Mouse (Mus musculus): ENCODE data around the gene Inppl1. TPM values are rescaled to one million over a fixed set of nuclear protein-coding genes. Genes with fewer than 3 reads are reported as not detected.

The Inppl1 gene
- polyA plus RNA-seq, 1 experiment from 2014 or later = 44.6 TPM

GRCm38 (mm10) chr7:101866491-101867265 is 28.6 kb upstream of the Inppl1 start:
- Histone ChIP-seq H3K27me3 (no peaks in the 10 kb centered on the region), H3K4me2 (no peak overlapping the region), H3K36me3 (no peaks in the 10 kb centered on the region), H3K4me1 (no peaks in the 10 kb centered on the region), H3K4me3 (no peak overlapping the region), H3K9ac (no peak overlapping the region), H3K27ac (no peak overlapping the region), H3K9me3 (no peaks in the 10 kb centered on the region)
- ATAC-seq (ENCODE audit: insufficient number of reproducible peaks, insufficient read depth, low FRiP score, low TSS enrichment, low read depth) = no peak
- WGBS = 82% methylated on average over 11 of the region's 11 CpGs

GRCm38 (mm10) chr7:101863415-101863814 is 25.4 kb upstream of the Inppl1 start, which contains the start of gene Anapc15:
Gene Anapc15, plus strand, starts transcription at chr7:101863715.
- no peaks in the 10 kb centered on the region for H3K4me1 ChIP-seq
- no peaks in the 10 kb centered on the region for H3K9me3 ChIP-seq
- H3K4me3 ChIP-seq = no peak within 1 kb of the TSS
- H3K36me3 ChIP-seq = no peaks in the 10 kb centered on the region
- 69% methylated on average over 3 of the region's 3 CpGs for WGBS
- H3K4me2 ChIP-seq = no peak within 1 kb of the TSS
- ATAC-seq (ENCODE audit: insufficient number of reproducible peaks, insufficient read depth, low FRiP score, low TSS enrichment, low read depth) = no peak
- H3K27ac ChIP-seq = no peak within 1 kb of the TSS
- no peaks in the 10 kb centered on the region for H3K27me3 ChIP-seq
- H3K9ac ChIP-seq = no peak within 1 kb of the TSS

GRCm38 (mm10) chr7:101862291-101862690 is 24.3 kb upstream of the Inppl1 start:
- 83% methylated on average over 3 of the region's 3 CpGs for WGBS
- H3K4me3 ChIP-seq = no peak overlapping the region
- no peak overlapping the region for H3K4me2 ChIP-seq
- H3K9me3 ChIP-seq = no peaks in the 10 kb centered on the region
- no peaks in the 10 kb centered on the region for H3K4me1 ChIP-seq
- no peak overlapping the region for H3K9ac ChIP-seq
- no peak for ATAC-seq (ENCODE audit: insufficient number of reproducible peaks, insufficient read depth, low FRiP score, low TSS enrichment, low read depth)
- no peaks in the 10 kb centered on the region for H3K36me3 ChIP-seq
- no peak overlapping the region for H3K27ac ChIP-seq
- H3K27me3 ChIP-seq = no peaks in the 10 kb centered on the region

GRCm38 (mm10) chr7:101860978-101861377 is 22.9 kb upstream of the Inppl1 start:
- no peak overlapping the region for H3K9ac ChIP-seq
- no peaks in the 10 kb centered on the region for H3K36me3 ChIP-seq
- H3K4me3 ChIP-seq = no peak overlapping the region
- no peak overlapping the region for H3K4me2 ChIP-seq
- no peak overlapping the region for H3K27ac ChIP-seq
- ATAC-seq (ENCODE audit: insufficient number of reproducible peaks, insufficient read depth, low FRiP score, low TSS enrichment, low read depth) = no peak
- no peaks in the 10 kb centered on the region for H3K4me1 ChIP-seq
- H3K27me3 ChIP-seq = no peaks in the 10 kb centered on the region
- H3K9me3 ChIP-seq = no peaks in the 10 kb centered on the region

- no peak overlapping the region for H3K9ac ChIP-seq
- H3K27ac ChIP-seq = no peak overlapping the region
- H3K9me3 ChIP-seq = no peaks in the 10 kb centered on the region
- no peak overlapping the region for H3K4me3 ChIP-seq
- no peaks in the 10 kb centered on the region for H3K27me3 ChIP-seq
- H3K4me2 ChIP-seq = no peak overlapping the region
- no peaks in the 10 kb centered on the region for H3K4me1 ChIP-seq
- H3K36me3 ChIP-seq = no peaks in the 10 kb centered on the region
- WGBS = 86% methylated on average over 9 of the region's 9 CpGs
- ATAC-seq (ENCODE audit: insufficient number of reproducible peaks, insufficient read depth, low FRiP score, low TSS enrichment, low read depth) = peak; percentile 59; the same call in 1 of the 2 replicates
Measured at GRCm38 (mm10) chr7:101858362-101858761, 20.3 kb upstream of the Inppl1 start.

GRCm38 (mm10) chr7:101857094-101857493 is 19.1 kb upstream of the Inppl1 start, which contains the start of gene Folr2:
Gene Folr2, minus strand, starts transcription at chr7:101857194.
- Histone ChIP-seq H3K9ac (no peak within 1 kb of the TSS), H3K27ac (no peak within 1 kb of the TSS), H3K4me2 (no peak within 1 kb of the TSS), H3K9me3 (no peaks in the 10 kb centered on the region), H3K36me3 (no peaks in the 10 kb centered on the region), H3K27me3 (no peaks in the 10 kb centered on the region), H3K4me3 (no peak within 1 kb of the TSS), H3K4me1 (no peaks in the 10 kb centered on the region)
- ATAC-seq (ENCODE audit: insufficient number of reproducible peaks, insufficient read depth, low FRiP score, low TSS enrichment, low read depth) = no peak
- 88% methylated on average over 4 of the region's 4 CpGs for WGBS

DNA sequence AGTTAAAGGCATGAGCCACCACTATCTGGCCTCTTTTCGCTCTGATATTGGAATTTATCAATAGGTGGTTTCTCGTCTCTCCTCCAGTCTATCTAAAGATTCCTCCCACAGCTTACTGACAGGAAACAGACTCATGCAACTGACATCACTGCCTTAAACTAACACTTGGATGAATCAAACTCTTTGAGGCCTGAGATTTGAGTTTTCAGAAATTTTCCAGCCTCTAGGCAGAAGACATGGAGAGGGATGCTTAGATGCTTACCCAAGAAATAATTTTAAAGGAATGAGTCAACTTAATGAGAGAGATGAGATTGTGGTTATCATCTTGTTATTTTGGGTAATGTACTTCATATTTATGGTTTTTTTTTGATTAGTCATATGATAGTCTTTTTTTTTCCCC is 15.8 kb upstream of the Inppl1 start:
- Histone ChIP-seq H3K27me3 (no peaks in the 10 kb centered on the region), H3K4me1 (no peaks in the 10 kb centered on the region), H3K4me2 (no peak overlapping the region), H3K4me3 (no peak overlapping the region), H3K36me3 (no peaks in the 10 kb centered on the region), H3K27ac (no peak overlapping the region), H3K9ac (no peak overlapping the region), H3K9me3 (no peaks in the 10 kb centered on the region)
- WGBS = 81% methylated on average over 2 of the region's 2 CpGs
- no peak for ATAC-seq (ENCODE audit: insufficient number of reproducible peaks, insufficient read depth, low FRiP score, low TSS enrichment, low read depth)

GRCm38 (mm10) chr7:101852846-101853245 is 14.8 kb upstream of the Inppl1 start:
- Histone ChIP-seq H3K9me3 (no peaks in the 10 kb centered on the region), H3K9ac (no peak overlapping the region), H3K27ac (no peak overlapping the region), H3K36me3 (no peaks in the 10 kb centered on the region), H3K4me1 (no peaks in the 10 kb centered on the region), H3K4me3 (no peak overlapping the region), H3K4me2 (no peak overlapping the region), H3K27me3 (no peaks in the 10 kb centered on the region)
- 87% methylated on average over 6 of the region's 6 CpGs for WGBS
- ATAC-seq (ENCODE audit: insufficient number of reproducible peaks, insufficient read depth, low FRiP score, low TSS enrichment, low read depth) = no peak

DNA sequence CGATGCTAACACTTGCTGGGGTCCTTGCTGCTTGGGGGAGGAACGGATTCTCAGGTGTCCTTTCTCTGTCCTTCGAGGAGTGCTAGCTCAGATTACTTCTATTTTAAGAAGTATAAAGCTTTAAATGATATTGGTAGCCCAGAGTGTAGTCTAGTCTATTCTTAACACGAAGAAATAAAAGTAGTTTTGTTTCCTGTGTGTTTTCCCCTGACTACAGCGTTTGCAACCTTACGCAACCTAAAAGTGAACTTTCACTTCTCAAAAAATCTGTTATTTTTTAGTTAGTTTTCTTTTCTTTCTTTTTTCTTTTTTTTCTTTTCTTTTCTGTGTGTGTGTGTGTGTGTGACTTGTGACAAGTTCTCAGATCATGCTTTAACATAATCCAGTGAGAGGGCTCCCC is 13.7 kb upstream of the Inppl1 start:
- no peak overlapping the region for H3K27ac ChIP-seq
- WGBS = 76% methylated on average over 6 of the region's 6 CpGs

GRCm38 (mm10) chr7:101847934-101848333 is 9.9 kb upstream of the Inppl1 start:
- no peak overlapping the region for H3K9ac ChIP-seq
- H3K4me1 ChIP-seq = no peaks in the 10 kb centered on the region
- H3K4me3 ChIP-seq = no peak overlapping the region
- no peaks in the 10 kb centered on the region for H3K27me3 ChIP-seq
- WGBS = 97% methylated on average over 1 of the region's 1 CpGs
- no peak for ATAC-seq (ENCODE audit: insufficient number of reproducible peaks, insufficient read depth, low FRiP score, low TSS enrichment, low read depth)
- no peaks in the 10 kb centered on the region for H3K9me3 ChIP-seq
- H3K4me2 ChIP-seq = no peak overlapping the region
- H3K27ac ChIP-seq = no peak overlapping the region
- H3K36me3 ChIP-seq = no peaks in the 10 kb centered on the region

More for the DNA sequence above, 13.7 kb upstream of the Inppl1 start:
- Histone ChIP-seq H3K36me3 (no peaks in the 10 kb centered on the region), H3K27me3 (no peaks in the 10 kb centered on the region), H3K4me3 (no peak overlapping the region), H3K9ac (no peak overlapping the region), H3K9me3 (no peaks in the 10 kb centered on the region), H3K4me1 (no peaks in the 10 kb centered on the region), H3K4me2 (no peak overlapping the region)
- no peak for ATAC-seq (ENCODE audit: insufficient number of reproducible peaks, insufficient read depth, low FRiP score, low TSS enrichment, low read depth)

GRCm38 (mm10) chr7:101844186-101844585 is 6.2 kb upstream of the Inppl1 start:
- Histone ChIP-seq H3K4me1 (peaks cover under 1% of the 10 kb centered on the region; the same call in 1 of the 2 replicates), H3K27ac (no peak overlapping the region), H3K36me3 (no peaks in the 10 kb centered on the region), H3K9me3 (no peaks in the 10 kb centered on the region), H3K27me3 (no peaks in the 10 kb centered on the region), H3K9ac (no peak overlapping the region), H3K4me3 (no peak overlapping the region), H3K4me2 (no peak overlapping the region)
- WGBS = 65% methylated on average over 6 of the region's 6 CpGs
- no peak for ATAC-seq (ENCODE audit: insufficient number of reproducible peaks, insufficient read depth, low FRiP score, low TSS enrichment, low read depth)

GRCm38 (mm10) chr7:101837154-101837605 is 849 bp downstream of the Inppl1 start:
- WGBS = under 1% methylated on average over 20 of the region's 20 CpGs

More at GRCm38 (mm10) chr7:101837154-101837605, 849 bp downstream of the Inppl1 start:
- ATAC-seq (ENCODE audit: insufficient number of reproducible peaks, insufficient read depth, low FRiP score, low TSS enrichment, low read depth) = no peak
- peak overlapping the region; percentile 96 for H3K27ac ChIP-seq
- peaks cover 35% of the 10 kb centered on the region for H3K4me1 ChIP-seq
- H3K36me3 ChIP-seq = peaks cover 19% of the 10 kb centered on the region
- H3K4me2 ChIP-seq = peak overlapping the region; percentile 81
- H3K4me3 ChIP-seq = peak overlapping the region; percentile 90
- no peaks in the 10 kb centered on the region for H3K27me3 ChIP-seq
- H3K9me3 ChIP-seq = no peaks in the 10 kb centered on the region
- H3K9ac ChIP-seq = peak overlapping the region; percentile 99
